Comparison of ENCODE assay signal across 8 mouse cellular contexts in genomic region chr7:79728219-79728618, GRCm38 (mm10). TPM values are rescaled to one million over a fixed set of nuclear protein-coding genes. Genes with fewer than 3 reads are reported as not detected.
DNase-seq lines count a peak whose midpoint lies in the region; ATAC-seq and TF ChIP-seq lines count a peak whose summit lies in the region.

No protein-coding gene starts in this region.

- no peak overlapping the region for H3K4me2 ChIP-seq in forebrain, embryonic 15.5 days (replicated peaks)
- H3K4me2 ChIP-seq in midbrain, embryonic 13.5 days (replicated peaks) = no peak overlapping the region

- peak; percentile 36 for ATAC-seq in forebrain, embryonic 15.5 days (replicated peaks)
- ATAC-seq in inflammation-experienced regulatory T-cells, adult 6 months = peak; percentile 73
- ATAC-seq in midbrain, embryonic 13.5 days = peak; percentile 29

- WGBS in forebrain, embryonic 15.5 days = 26% methylated on average over 6 of the region's 6 CpGs
- 29% methylated on average over 6 of the region's 6 CpGs for WGBS in midbrain, embryonic 13.5 days

- TF ChIP-seq POLR2A in bone marrow macrophage, adult 2 months (IDR thresholded peaks at IDR 0.05; ENCODE audit: borderline replicate concordance, low read depth, low read length) = no peak

- no peaks in the 10 kb centered on the region for H3K36me3 ChIP-seq in forebrain, embryonic 15.5 days
- no peaks in the 10 kb centered on the region for H3K36me3 ChIP-seq in midbrain, embryonic 13.5 days

- no peaks in the 10 kb centered on the region for H3K9me3 ChIP-seq in forebrain, embryonic 15.5 days
- no peaks in the 10 kb centered on the region for H3K9me3 ChIP-seq in midbrain, embryonic 13.5 days

- TF ChIP-seq CTCF in bone marrow macrophage, adult 2 months (IDR thresholded peaks at IDR 0.05; ENCODE audit: low read depth, low read length) = peak; percentile 70

- DNase-seq in right cerebral cortex, adult 2 months (ENCODE audit: low spot score in 2 of 2) = peak; percentile 53 to 60
- DNase-seq in right cerebral cortex, postnatal 36 days (ENCODE audit: low spot score in 2 of 2) = no peak
- peak; percentile 39 to 54 for DNase-seq in left cerebral cortex, postnatal 25 days (ENCODE audit: low spot score in 2 of 2)
- peak; percentile 81 for DNase-seq in thymus, postnatal 0 days (ENCODE audit: low spot score)

- no peak overlapping the region for H3K9ac ChIP-seq in forebrain, embryonic 15.5 days (replicated peaks)
- no peak overlapping the region for H3K9ac ChIP-seq in midbrain, embryonic 13.5 days (replicated peaks)

- H3K4me1 ChIP-seq in bone marrow macrophage, adult 2 months (ENCODE audit: control insufficient read depth, insufficient read depth, low read length) = peaks cover 4% of the 10 kb centered on the region; the same call in 1 of the 2 replicates
- no peaks in the 10 kb centered on the region for H3K4me1 ChIP-seq in forebrain, embryonic 15.5 days
- no peaks in the 10 kb centered on the region for H3K4me1 ChIP-seq in midbrain, embryonic 13.5 days (replicated peaks)

- peaks cover 4% of the 10 kb centered on the region; the same call in 1 of the 2 replicates for H3K27me3 ChIP-seq in forebrain, embryonic 15.5 days
- peaks cover 16% of the 10 kb centered on the region for H3K27me3 ChIP-seq in midbrain, embryonic 13.5 days

- no peak overlapping the region for H3K27ac ChIP-seq in bone marrow macrophage, adult 2 months (ENCODE audit: insufficient read depth, low read depth, low read length)
- H3K27ac ChIP-seq in forebrain, embryonic 15.5 days (replicated peaks) = no peak overlapping the region
- no peak overlapping the region for H3K27ac ChIP-seq in midbrain, embryonic 13.5 days

- H3K4me3 ChIP-seq in bone marrow macrophage, adult 2 months (ENCODE audit: insufficient read depth, low read length) = no peak overlapping the region
- H3K4me3 ChIP-seq in forebrain, embryonic 15.5 days = no peak overlapping the region
- H3K4me3 ChIP-seq in midbrain, embryonic 13.5 days (replicated peaks) = no peak overlapping the region

- intact Hi-C loops in left cerebral cortex, postnatal 25 days (cut with DNase I) = loop anchor here (2.0 to 5.0 kb wide), 2 partner anchors 115 to 236 kb away; no protein-coding TSS in a partner anchor

RNA-seq across cellular contexts. Expression of gene Plin1, which starts 4.5 kb away (rescaled TPM):
- polyA plus RNA-seq in bone marrow macrophage, adult 2 months (2012; ENCODE audit: insufficient read depth, insufficient read length, missing spikeins) = not detected in 2 replicates
- not detected in 2 replicates for polyA plus RNA-seq in forebrain, embryonic 15.5 days (2015; fragmentation: Nextera tagmentation; extraction: Ambion mirVana)
- under 1 TPM in 1 of 3 experiments, not detected in 2; 0.79 TPM for polyA plus RNA-seq in inflammation-experienced regulatory T-cells, adult 6 months (2017; shearing (Covaris generic))
- total RNA-seq in left cerebral cortex, postnatal 25 days (2021) = not detected
- not detected in 2 replicates for polyA plus RNA-seq in midbrain, embryonic 13.5 days (2015; fragmentation: Nextera tagmentation; extraction: Ambion mirVana)
- 1.1 TPM in 1 of 2 replicates, not detected in the other for polyA plus RNA-seq in thymus, postnatal 0 days (2015; fragmentation: Nextera tagmentation; extraction: Ambion mirVana)

RNA-seq across cellular contexts. Expression of gene Kif7, which starts 12.7 kb away (rescaled TPM):
- polyA plus RNA-seq in bone marrow macrophage, adult 2 months (2012; ENCODE audit: insufficient read depth, insufficient read length, missing spikeins) = 0.60 and 0.71 TPM in 2 replicates
- 3.3 and 3.4 TPM in 2 replicates for polyA plus RNA-seq in forebrain, embryonic 15.5 days (2015; fragmentation: Nextera tagmentation; extraction: Ambion mirVana)
- under 1 TPM; 0.20 to 0.55 (median 0.31) TPM for polyA plus RNA-seq in inflammation-experienced regulatory T-cells, adult 6 months (2017; shearing (Covaris generic))
- 1 to 10 TPM; 1.1 to 1.7 TPM for total RNA-seq in left cerebral cortex, postnatal 25 days (2021)
- 2.2 and 3.0 TPM in 2 replicates for polyA plus RNA-seq in midbrain, embryonic 13.5 days (2015; fragmentation: Nextera tagmentation; extraction: Ambion mirVana)
- 2.2 and 2.5 TPM in 2 replicates for polyA plus RNA-seq in thymus, postnatal 0 days (2015; fragmentation: Nextera tagmentation; extraction: Ambion mirVana)

RNA-seq across cellular contexts. Expression of gene Pex11a, which starts 14.7 kb away (rescaled TPM):
- polyA plus RNA-seq in bone marrow macrophage, adult 2 months (2012; ENCODE audit: insufficient read depth, insufficient read length, missing spikeins) = 5.8 and 5.9 TPM in 2 replicates
- 16.9 and 18.8 TPM in 2 replicates for polyA plus RNA-seq in forebrain, embryonic 15.5 days (2015; fragmentation: Nextera tagmentation; extraction: Ambion mirVana)
- polyA plus RNA-seq in inflammation-experienced regulatory T-cells, adult 6 months (2017; shearing (Covaris generic)) = 1 to 10 TPM; 2.1 to 5.1 (median 3.1) TPM
- total RNA-seq in left cerebral cortex, postnatal 25 days (2021) = 1 to 10 TPM; 9.4 to 9.8 TPM
- 11.8 and 13.7 TPM in 2 replicates for polyA plus RNA-seq in midbrain, embryonic 13.5 days (2015; fragmentation: Nextera tagmentation; extraction: Ambion mirVana)
- polyA plus RNA-seq in thymus, postnatal 0 days (2015; fragmentation: Nextera tagmentation; extraction: Ambion mirVana) = 5.7 and 6.1 TPM in 2 replicates

RNA-seq across cellular contexts. Expression of gene Wdr93, which starts 14.7 kb away (rescaled TPM):
- not detected in 2 replicates for polyA plus RNA-seq in bone marrow macrophage, adult 2 months (2012; ENCODE audit: insufficient read depth, insufficient read length, missing spikeins)
- polyA plus RNA-seq in forebrain, embryonic 15.5 days (2015; fragmentation: Nextera tagmentation; extraction: Ambion mirVana) = 0.23 and 0.85 TPM in 2 replicates
- polyA plus RNA-seq in inflammation-experienced regulatory T-cells, adult 6 months (2017; shearing (Covaris generic)) = under 1 TPM in 1 of 3 experiments, not detected in 2; 0.25 TPM
- under 1 TPM in 1 of 2 experiments, not detected in 1; 0.25 TPM for total RNA-seq in left cerebral cortex, postnatal 25 days (2021)
- polyA plus RNA-seq in midbrain, embryonic 13.5 days (2015; fragmentation: Nextera tagmentation; extraction: Ambion mirVana) = 0.08 and 0.27 TPM in 2 replicates
- 0.13 and 0.31 TPM in 2 replicates for polyA plus RNA-seq in thymus, postnatal 0 days (2015; fragmentation: Nextera tagmentation; extraction: Ambion mirVana)

Comparison
In these comparisons a context has a peak if more than half of its experiments do, and no peak if none do; other contexts are left out.
1. DNase-seq: peak in right cerebral cortex, adult 2 months (2 of 2), left cerebral cortex, postnatal 25 days (2 of 2) and thymus, postnatal 0 days (single experiment); none in right cerebral cortex, postnatal 36 days (0 of 2).
2. Peak in every context shown above with its lines, with median percentiles within 50 percentile points of each other: ATAC-seq.